Mouse (Mus musculus) thymus, postnatal 4 days (tissue): ENCODE data around the gene Tctex1d4.

Experiments
- DNase-seq: peaks from one replicate; pipeline ENCODE4 v3.0.0; 2021

Tctex1d4 gene

DNA sequence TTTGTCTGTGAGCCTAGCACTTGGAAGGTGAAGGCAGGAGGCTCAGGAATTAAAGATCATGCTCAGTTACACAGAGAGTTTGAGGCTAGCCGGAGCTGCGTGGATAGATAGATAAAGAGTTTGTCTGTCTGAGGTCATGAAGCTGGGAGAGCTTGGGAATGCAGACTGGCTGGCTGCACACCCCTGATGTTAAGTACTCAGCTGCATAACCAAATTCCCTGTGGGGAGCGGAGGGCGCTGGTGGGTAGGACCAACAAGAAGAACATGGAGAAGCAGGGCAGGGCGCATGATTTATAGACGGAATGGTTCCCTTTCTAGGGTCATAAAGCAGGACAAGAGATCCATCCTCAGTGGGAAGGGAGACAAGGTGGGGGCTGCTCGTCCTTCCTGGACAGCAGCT, 16.4 kb downstream of the Tctex1d4 start:
- no peak for DNase-seq

DNA sequence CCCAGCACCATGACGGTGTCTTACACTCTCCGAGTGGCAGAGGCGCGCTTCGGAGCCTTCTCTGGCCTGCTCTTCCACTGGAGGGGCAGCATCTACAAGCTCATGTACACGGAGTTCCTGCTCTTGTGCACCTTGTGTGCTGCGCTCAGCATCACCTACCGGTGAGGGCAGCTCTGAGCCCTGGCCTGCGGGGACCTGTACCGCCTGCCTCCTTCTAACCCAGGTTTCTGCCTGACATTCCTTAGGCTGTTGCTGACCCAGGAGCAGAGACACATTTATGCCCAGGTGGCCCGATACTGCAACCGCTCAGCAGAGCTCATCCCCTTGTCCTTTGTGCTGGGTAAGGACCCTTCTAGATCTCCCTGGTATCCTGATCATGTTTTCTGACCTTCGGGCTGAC, 18.7 kb downstream of the Tctex1d4 start:
- DNase-seq, result no peak

DNA sequence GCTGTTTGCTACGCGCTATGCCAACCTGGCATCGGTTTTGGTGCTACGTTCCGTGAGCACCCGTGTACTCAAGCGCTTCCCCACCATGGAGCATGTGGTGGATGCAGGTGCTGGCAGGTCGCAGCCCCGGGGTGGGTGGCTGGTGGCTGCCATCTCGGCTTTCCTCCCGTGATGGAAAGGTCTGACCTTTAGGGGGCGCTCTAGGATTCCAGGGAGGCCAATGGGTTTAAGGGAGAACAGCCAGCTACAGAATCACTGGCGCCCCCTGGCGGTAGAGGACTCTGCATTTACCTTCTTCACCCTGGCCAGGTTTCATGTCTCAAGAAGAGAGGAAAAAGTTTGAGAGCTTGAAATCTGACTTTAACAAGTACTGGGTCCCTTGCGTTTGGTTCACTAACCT, 19.6 kb downstream of the Tctex1d4 start:
- peak; percentile 97 for DNase-seq

DNA sequence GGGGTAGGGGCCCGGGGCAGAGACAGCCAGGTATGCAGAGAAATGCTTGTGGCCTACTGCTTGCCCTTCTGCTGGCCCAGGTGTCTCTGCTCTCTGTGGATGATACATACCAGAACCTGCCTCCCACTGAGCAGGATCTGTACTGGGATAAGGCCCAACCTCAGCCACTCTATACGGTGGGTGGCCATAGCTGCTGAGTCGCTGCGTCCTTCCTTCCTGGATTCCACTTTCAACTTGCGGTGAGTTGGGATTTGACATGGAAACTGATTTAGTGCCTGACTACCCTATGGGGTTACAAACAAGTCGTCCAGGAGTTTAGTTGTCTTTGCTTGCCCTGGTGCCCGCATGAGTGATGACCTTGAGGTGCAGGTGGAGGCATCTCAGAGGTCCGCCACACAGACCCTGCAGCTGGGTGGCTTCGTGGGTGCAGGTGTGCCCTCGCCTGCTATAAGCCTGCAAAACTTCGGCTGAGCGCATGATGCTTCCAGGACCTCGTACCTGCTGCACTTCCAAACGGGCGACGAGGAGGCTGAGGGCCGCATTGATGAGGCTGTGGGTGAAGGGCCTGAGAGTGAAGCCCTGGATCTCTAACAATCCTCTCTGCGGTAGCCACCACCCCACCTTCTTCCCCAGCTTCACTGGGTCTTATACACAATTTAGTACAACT, 21.6 kb downstream of the Tctex1d4 start:
- no peak for DNase-seq

DNA sequence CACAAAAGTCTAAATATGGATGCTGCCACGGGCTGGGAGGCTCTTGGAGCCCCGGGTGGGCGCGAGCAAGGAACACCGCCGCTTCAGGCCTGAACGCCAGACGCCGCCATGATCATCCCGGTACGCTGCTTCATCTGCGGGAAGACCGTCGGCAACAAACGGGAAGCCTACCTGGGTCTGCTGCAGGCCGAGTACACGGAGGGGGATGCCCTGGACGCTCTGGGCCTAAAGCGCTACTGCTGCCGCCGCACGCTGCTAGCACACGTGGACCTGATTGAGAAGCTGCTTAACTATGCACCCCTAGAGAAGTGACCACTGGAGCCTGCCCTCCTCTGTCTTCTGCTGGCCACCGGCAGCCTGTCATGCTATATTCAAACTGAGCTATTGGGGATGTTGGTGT, 22.2 kb downstream of the Tctex1d4 start:
- DNase-seq, result no peak

DNA sequence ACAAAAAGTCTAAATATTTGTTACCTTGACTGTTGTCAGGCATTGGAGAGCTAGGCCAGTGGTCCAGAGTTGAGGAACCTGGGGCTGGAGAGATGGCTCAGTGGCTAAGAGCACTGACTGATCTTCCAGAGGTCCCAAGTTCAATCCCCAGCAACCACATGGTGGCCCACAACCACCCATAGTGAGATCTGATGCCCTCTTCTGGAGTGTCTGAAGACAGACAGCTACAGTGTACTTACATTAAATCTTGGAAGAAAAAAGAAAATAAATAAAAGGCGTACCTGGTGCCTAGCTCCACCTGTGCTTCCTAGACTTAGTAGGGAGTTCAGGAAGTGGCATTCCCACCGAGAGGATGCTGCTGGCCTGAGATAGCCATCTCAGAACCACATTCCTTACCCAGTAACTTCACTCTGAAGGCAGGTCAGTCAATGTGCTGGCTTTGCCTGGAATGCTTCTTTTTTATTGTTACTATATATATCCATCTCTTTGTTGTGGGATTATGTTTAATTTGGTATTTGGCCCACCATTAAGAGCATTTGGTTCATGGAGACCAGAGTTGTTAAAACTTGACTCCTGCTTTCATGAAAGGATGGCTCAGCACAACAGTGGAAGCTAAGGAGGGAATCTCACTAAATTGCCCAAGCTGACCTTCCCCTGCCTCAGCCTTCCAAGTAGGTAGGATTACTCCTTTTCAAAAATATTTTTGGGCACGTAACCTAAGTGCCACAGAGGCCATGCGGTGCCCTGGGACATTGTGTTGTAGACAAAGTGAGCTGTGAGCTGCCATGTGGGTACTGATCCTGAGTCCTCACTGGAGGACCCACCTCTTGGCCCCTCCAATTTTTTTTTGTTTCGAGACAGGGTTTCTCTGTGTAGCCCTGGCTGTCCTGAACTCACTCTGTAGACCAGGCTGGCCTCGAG, 23.0 kb downstream of the Tctex1d4 start:
- no peak for DNase-seq

DNA sequence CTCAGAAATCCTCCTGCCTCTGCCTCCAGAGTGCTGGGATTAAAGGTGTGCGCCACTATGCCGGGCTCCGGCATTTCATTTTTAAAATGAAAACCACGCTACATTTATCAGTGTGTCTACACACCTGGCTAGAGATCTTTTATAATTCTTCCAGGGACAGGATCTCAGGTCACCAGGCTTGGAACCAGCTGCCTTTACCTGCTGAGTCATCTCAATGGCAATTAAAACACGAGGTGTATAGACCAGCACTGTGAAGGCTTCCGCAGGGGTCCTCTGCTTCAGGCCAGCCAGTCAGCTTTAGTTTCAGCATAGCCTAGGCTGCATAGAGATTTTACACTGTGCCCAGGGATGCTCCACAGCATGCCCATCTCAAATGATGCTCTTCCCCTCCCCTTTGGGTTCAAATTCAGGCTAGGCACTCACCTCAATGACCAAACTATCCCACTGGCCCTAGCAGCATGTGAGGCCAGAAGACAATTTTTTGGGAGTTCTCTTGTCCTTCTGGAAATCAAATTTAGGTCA, 23.7 kb downstream of the Tctex1d4 start:
- no peak for DNase-seq

DNA sequence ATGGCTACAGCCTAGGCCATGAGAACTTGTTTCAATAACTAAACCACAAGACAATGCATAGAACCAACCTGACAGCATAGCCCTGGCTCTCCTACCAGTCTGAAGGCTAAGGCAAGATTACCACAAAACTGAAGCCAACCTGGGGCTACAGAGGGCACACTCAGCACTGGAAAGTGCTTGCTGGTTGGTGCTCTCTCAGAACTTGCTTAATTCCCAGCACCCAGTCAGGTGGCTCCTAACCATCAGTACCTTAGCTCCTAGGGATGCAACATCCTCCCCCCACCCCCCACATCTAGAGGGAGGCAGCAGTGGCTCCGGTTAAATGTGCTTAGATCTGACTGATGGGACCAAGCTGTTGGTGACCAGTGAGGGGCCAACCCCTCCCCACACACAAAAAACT, 24.8 kb downstream of the Tctex1d4 start:
- DNase-seq, result no peak

DNA sequence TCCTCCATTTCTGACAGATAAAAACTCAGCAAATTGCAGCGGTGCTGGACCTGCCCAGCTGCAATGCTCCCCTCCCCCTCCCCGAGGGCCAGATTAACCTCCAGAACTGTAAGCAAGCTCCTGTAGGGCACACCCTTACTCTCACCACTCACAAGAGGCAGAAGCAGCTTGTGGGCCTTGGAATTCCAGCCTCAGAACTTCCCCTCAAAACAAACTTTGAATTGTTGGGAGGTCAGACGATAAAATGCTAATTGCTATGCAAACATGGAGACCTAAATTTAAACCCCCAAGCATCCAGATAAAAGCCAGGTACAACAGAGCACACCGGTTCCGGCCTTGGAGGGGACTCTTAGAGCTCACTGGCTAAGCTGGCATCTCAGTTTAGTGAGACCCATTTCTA, 26.1 kb downstream of the Tctex1d4 start:
- DNase-seq, result no peak

DNA sequence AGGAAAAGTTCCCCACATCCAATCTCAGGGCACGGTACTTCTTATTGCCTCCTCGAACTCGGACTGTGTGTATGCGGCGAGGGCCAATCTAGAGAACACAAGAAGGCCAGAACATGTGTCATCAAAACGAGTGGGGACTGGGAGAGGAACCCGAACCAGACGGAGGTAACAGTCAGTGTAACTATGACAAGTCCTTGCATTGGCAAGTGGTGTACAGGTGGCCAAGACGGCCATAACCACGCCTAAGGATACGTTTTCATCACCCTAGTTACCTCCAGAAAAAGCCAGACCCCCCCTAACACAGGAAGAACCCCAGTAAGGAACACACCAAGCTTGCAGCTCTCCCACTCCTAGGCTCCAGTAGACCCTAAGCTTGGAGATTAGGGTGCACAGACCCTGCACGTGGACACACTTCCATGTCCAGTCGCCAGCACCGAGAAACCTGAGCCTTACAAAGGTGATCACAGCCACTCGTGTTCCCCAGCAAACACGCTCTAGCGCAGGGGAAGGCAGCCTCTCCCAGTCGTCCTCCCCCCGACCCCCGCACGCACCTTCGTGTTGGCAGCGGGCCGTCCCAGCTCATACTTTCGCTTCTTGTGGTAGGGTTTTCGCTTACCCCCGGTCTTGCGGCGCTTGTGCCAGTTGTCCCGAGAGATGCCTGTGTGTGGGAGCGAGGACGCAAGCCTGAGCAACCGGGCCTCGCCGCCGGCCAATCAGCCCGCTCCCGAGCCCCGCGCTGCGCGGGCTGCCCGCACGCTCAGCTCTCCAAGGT, 28.6 kb downstream of the Tctex1d4 start:
- DNase-seq, result no peak

DNA sequence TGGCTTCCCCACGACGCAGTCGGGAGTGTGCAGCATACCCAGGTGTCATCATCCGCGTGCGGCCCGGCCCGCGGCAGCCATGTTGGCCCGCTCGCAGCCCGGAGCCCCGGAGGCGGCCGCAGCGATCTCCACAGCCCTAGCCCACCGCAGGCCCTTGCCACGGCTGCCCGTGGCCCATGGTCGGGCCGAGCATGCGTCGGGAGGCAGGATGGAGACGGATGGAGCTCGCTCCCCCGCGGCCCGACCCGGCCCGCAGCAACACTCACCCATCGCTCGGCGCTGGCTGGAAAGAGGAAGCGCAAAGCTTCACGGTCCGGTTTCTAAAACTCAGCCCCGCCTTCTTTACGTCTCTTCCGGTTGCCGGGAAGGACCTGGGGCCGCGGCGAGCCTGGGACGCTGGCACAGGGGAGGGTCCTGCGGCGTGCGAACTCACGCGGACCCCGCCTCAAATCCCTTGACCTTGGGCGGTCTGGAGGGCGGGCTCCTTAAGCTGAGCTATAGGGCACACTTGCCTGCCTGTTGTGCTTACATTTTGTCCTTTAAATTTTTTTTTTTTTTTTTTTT, 29.3 kb downstream of the Tctex1d4 start, which contains the start of gene Rps8:
Gene Rps8, minus strand, starts transcription at position 452 of the 564 bp plus-strand sequence.
- peak; percentile 83 for DNase-seq

DNA sequence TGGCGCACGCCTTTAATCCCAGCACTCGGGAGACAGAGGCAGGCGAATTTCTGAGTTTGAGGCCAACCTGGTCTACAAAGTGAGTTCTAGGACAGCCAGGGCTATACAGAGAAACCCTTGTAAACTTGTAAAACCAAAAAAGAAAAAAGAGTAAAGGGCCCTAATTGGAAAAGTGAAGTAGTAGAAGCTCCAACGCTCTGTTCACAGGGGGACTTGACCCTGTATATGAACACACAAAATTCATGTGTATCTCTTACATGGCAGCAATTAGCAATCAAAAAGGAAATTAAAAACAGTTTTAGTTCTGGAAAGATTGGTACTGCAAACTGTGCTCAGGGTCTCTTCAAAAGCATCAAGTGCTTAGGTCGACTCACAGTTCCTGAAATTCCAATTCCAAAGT, 29.8 kb downstream of the Tctex1d4 start:
- DNase-seq, result no peak

DNA sequence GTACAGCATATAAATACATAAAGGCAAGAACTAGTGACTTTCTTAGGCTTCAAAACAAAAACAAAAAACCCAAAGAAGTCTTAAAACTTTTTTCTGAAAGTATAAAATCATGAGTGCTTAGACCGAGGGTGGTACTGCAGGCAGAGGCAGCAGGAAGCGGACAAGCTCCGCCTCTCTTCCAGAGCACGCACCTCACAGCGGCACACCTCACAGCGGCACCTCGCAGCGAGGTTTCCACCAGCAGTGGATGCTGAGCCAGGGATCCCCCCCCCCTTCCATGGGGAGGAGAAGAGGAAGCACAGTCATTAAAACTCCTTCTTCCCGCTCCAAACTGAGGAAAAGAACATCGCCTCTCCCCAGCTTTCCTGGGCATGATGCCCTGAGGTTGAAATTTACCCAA, 33.1 kb downstream of the Tctex1d4 start:
- DNase-seq, result no peak

DNA sequence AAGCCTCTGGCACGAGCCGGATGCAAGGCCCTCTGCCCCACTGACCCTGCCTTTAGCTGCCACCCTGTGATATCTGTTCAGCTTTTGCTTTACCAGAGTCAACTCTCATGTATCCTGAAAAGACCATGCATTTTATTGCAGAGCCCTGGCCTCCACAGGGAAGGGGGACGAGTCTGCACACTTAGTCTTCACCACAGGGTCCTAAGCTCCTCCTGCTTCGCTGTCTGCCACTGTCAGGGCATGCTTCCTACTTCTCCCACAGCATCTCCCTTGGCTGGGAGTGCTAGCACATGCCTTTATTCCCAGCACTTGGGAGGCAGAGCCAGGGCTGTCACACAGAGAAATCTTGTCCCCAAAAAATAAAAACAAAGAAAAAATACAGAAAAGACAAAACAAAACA, 34.6 kb downstream of the Tctex1d4 start:
- no peak for DNase-seq

DNA sequence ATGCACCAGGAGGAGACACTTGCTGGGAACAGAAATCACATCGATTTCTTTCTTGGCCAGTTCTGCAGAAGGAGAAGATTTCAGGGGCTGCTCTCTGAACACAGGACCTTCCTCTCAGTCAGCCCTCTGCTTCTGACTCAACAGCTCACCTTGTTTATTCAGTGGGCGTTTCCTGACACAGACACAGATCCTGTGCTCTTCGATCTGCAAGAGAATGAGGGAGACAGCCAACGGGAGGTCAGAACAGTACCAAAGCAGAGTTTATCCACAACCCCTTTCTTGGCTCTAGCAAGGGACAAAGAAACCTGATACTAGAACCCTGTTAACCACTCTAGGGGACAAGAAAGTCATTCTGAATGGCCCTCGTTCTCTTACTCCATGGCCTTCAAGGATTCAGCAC, 43.3 kb downstream of the Tctex1d4 start:
- no peak for DNase-seq
